Mouse (Mus musculus) intestine, embryonic 14.5 days (tissue): ENCODE data around the gene Stam. TPM values are rescaled to one million over a fixed set of nuclear protein-coding genes. Genes with fewer than 3 reads are reported as not detected.

ENCODE experiments used
- ATAC-seq: fragments of 200-750 bp; cut with Nextera tagmentation; replicated peaks from 2 replicates; pipeline ENCODE4 v1.8.0; 2017; ENCODE audit warnings: low read depth, moderate number of reproducible peaks, moderate TSS enrichment, moderate library complexity; ENCODE audit not compliant: low FRiP score, low TSS enrichment
- DNase-seq: peaks from one replicate; pipeline ENCODE4 v3.0.0-alpha.2; 2018; ENCODE audit warnings: low spot score
- H3K27ac ChIP-seq: fragments of 300-500 bp; sonication (generic); 2 replicates; pipeline ENCODE4 v1.5.1; 2014; ENCODE audit warnings: low read depth, mild to moderate bottlenecking, control low read depth
- H3K27me3 ChIP-seq: fragments of 300-500 bp; sonication (generic); replicated peaks from 2 replicates; pipeline ENCODE4 v1.6.1; 2014; ENCODE audit warnings: low read length, control low read depth; ENCODE audit not compliant: control insufficient read depth, insufficient read depth
- H3K36me3 ChIP-seq: fragments of 300-500 bp; sonication (generic); 2 replicates; pipeline ENCODE4 v1.6.1; 2014; ENCODE audit warnings: low read length, control low read depth; ENCODE audit not compliant: control insufficient read depth, insufficient read depth
- H3K4me1 ChIP-seq: fragments of 300-500 bp; sonication (generic); replicated peaks from 2 replicates; pipeline ENCODE4 v1.6.1; 2014; ENCODE audit warnings: low read length, control low read depth, mixed read lengths; ENCODE audit not compliant: control insufficient read depth, insufficient read depth
- H3K4me2 ChIP-seq: fragments of 300-500 bp; sonication (generic); 2 replicates; pipeline ENCODE4 v1.6.1; 2014; ENCODE audit warnings: low read length
- H3K4me3 ChIP-seq: fragments of 300-500 bp; sonication (generic); 2 replicates; pipeline ENCODE4 v1.5.1; 2014; ENCODE audit warnings: low read depth, low read length, control low read depth, mixed read lengths
- H3K9ac ChIP-seq: fragments of 300-500 bp; sonication (generic); 2 replicates; pipeline ENCODE4 v1.6.1; 2014; ENCODE audit warnings: mild to moderate bottlenecking, low read length
- H3K9me3 ChIP-seq: fragments of 300-500 bp; sonication (generic); 2 replicates; pipeline ENCODE4 v1.6.1; 2016; ENCODE audit warnings: low read length, control low read depth; ENCODE audit not compliant: control insufficient read depth
- WGBS: fragments of 180-500 bp; shearing (Covaris S2); extraction: QIAGEN DNeasy Blood & Tissue Kit; methylation state at CpG from one replicate; pipeline ENCODE4 v1.1.7; 2014; 5-methylcytosine and 5-hydroxymethylcytosine counted together
- polyA plus RNA-seq: library from polyadenylated mRNA; unstranded; fragments of >200 nt; fragmentation: Nextera tagmentation; extraction: Ambion mirVana; gene quantifications from 2 replicates; pipeline ENCODE4 v1.2.1, GENCODE M21; 2014

Stam gene
- polyA plus RNA-seq, 1 experiment from 2014 or later = 68.4 TPM

DNA sequence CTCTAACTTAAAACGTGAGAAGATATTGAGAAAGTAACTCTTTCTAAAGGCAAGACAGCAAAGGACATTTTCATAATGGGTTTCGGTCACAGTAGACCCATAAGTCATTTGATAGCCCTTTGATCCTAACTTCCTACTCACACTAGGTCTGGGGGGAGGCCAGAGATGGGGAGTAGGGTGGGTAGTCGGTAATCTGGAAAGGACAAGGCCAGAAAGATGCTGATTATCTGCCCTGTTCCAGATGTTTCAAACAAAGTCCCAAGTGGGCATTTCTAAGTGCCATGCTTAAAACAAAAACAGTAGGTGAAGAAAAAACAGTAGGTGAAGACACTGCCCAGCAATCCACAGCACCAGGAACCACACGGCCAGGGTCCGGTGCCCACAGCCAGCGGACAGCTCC lies 19.2 kb upstream of the Stam start:
- peak overlapping the region; percentile 65 for H3K4me3 ChIP-seq
- H3K27me3 ChIP-seq = no peaks in the 10 kb centered on the region
- H3K4me2 ChIP-seq = peak overlapping the region; percentile 67
- 4% methylated on average over 6 of the region's 6 CpGs for WGBS
- H3K4me1 ChIP-seq = no peaks in the 10 kb centered on the region
- peak; percentile 10; the same call in 1 of the 2 replicates for ATAC-seq
- H3K9me3 ChIP-seq = no peaks in the 10 kb centered on the region
- no peak for DNase-seq
- H3K27ac ChIP-seq = peak overlapping the region; percentile 87
- no peaks in the 10 kb centered on the region for H3K36me3 ChIP-seq
- H3K9ac ChIP-seq = peak overlapping the region; percentile 68

DNA sequence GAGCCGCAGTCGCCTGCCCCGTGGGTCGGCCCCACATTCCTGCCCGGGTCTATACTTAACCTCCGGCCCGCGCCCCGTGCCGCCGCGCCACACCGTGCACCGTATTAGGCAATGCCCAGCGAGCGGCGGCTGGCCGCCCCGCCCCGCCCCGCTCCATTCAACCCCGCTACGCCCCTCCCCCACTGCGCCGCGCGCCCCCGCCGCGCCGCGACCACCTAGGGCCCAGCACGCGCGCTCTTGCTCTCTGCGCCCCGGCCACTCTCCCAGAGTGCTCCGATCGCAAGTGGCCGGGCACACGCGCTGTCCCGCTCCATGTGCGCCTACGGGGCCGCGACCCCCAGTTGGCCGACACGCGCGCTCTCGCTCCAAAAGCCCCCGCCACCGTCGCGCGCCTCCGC lies 18.7 kb upstream of the Stam start:
- H3K27ac ChIP-seq = peak overlapping the region; percentile 87
- no peaks in the 10 kb centered on the region for H3K4me1 ChIP-seq
- ATAC-seq (peak; percentile 90), DNase-seq (peak; percentile 87)
- H3K4me2 ChIP-seq = peak overlapping the region; percentile 67
- peak overlapping the region; percentile 68 for H3K9ac ChIP-seq
- H3K9me3 ChIP-seq = no peaks in the 10 kb centered on the region
- H3K27me3 ChIP-seq = no peaks in the 10 kb centered on the region
- peak overlapping the region; percentile 65 for H3K4me3 ChIP-seq
- WGBS = under 1% methylated on average over 45 of the region's 58 CpGs
- no peaks in the 10 kb centered on the region for H3K36me3 ChIP-seq

DNA sequence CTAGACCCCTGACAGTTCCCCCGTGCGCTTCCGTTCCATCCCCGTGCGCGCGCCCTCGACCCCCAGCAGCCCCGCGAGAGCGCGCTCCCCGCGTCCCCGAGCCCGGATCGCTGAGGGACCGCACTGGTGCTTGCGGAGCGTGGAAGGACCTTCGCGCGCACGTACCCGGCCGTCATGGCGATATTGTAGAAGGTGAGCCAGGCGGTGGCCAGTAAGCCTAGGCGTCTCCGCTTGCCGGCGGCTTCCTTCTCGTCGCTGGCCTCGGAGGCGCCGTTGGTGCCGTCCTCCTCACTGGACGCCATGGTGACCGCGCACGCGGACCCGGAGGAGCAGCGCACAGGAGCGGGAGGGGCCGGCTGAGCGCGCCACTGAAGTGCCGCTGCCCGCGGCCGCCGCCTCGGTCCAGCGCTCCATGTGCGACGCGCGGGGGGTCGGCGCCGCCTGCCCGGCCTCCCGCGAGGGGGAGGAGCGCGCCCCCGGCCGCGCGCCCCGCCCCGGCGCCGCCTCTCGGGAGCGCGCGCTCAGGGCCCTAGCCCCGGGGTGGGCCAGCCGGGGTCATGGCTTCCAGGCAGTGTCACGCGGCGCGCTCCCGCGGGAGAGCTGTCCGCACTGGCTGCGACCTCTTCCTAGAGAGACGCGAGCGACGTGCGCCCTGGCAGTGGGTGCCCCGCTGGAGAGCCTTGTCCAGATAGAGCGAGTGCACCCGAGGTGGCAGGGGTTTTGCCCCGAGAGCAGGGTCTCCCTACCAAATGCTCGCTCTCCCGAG lies 18.1 kb upstream of the Stam start, which contains the start of gene Hacd1:
Gene Hacd1, minus strand, starts transcription at position 570 of the 766 bp plus-strand sequence.
- DNase-seq (peak; percentile 93), ATAC-seq (peak; percentile 89)
- peak within 1 kb of the TSS; percentile 68 for H3K9ac ChIP-seq
- H3K27me3 ChIP-seq = no peaks in the 10 kb centered on the region
- peak within 1 kb of the TSS; percentile 87 for H3K27ac ChIP-seq
- H3K4me3 ChIP-seq = peak within 1 kb of the TSS; percentile 65
- no peaks in the 10 kb centered on the region for H3K36me3 ChIP-seq
- H3K4me2 ChIP-seq = peak within 1 kb of the TSS; percentile 67
- no peaks in the 10 kb centered on the region for H3K9me3 ChIP-seq
- 1% methylated on average over 69 of the region's 101 CpGs for WGBS
- no peaks in the 10 kb centered on the region for H3K4me1 ChIP-seq

DNA sequence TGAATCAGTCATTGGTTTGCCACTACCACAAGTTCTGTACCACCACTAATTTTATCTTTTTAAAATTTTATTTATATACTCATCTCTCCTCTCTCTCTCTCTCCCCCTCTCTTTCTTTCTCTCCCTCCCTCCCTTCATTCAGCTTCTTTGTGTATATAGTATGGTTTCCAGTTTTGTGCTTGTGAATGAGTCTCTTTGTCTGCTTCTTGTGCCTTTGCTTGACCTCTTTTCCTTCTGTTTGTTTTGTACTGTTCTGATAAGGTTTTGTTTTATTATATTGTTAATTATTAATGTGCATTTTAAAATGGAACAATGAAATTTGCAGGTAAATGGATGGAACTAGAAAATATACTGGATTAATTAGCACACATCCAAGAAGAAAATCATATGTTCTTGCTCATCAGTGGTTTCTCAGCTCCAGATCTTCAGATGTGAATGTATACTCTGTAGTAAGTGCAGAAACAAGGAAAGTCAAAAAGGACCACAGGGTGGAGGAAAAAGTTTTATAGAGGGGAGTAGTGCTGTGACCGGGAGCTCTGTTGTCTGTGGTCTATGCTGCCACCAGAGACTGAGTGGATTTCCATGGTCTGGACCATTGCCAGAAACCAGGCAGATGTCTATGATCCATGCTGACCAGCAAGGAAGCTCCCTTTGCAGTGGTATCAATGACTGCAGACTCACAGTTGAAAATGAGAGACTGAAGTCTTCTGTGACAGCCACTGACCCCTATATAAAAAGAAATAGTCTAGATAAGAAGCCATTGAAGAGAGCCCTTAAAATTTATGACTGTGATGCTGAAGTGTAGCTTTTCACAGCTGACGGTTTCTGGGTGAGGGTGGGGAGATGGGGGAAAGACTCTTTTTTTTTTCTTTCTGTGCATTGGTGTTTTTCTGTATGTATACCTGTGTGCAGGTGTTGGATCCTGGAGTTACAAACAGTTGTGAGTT lies 7.9 kb upstream of the Stam start:
- Histone ChIP-seq H3K4me2 (0 out of 2 replicates have a peak overlapping the region, but pooled peaks have one; percentile 5), H3K27me3 (no peaks in the 10 kb centered on the region), H3K9me3 (no peaks in the 10 kb centered on the region), H3K4me1 (no peaks in the 10 kb centered on the region), H3K36me3 (no peaks in the 10 kb centered on the region), H3K4me3 (no peak overlapping the region), H3K9ac (no peak overlapping the region), H3K27ac (no peak overlapping the region)
- WGBS = 38% methylated on average over 2 of the region's 2 CpGs
- peak; percentile 82 for ATAC-seq
- DNase-seq = no peak

DNA sequence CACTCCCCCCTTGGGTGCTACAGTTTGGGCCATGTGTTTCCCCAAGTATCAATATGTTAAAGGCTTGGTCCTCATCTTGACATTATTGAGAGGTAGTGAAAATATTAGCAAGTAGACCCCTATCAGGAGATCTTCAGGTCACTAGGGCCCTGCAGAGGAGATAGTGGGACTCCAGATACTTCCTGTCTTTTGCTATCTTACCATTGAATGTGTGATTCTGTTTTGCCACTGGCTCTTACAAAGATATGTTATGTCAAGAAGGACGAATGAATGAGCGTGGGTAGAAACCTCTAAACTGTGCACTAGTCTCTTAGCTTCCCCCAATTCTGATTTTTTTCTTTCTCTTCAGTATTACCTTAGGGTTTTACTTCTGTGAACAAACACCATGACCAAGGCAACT lies 4.9 kb upstream of the Stam start:
- no peaks in the 10 kb centered on the region for H3K36me3 ChIP-seq
- no peak for DNase-seq
- H3K9me3 ChIP-seq = no peaks in the 10 kb centered on the region
- no peaks in the 10 kb centered on the region for H3K27me3 ChIP-seq
- H3K4me3 ChIP-seq = no peak overlapping the region
- 86% methylated on average over 2 of the region's 2 CpGs for WGBS
- no peak overlapping the region for H3K27ac ChIP-seq
- H3K9ac ChIP-seq = no peak overlapping the region
- no peak for ATAC-seq
- H3K4me1 ChIP-seq = 0 out of 2 replicates have a peak, but pooled peaks cover 4% of the 10 kb centered on the region
- H3K4me2 ChIP-seq = no peak overlapping the region

DNA sequence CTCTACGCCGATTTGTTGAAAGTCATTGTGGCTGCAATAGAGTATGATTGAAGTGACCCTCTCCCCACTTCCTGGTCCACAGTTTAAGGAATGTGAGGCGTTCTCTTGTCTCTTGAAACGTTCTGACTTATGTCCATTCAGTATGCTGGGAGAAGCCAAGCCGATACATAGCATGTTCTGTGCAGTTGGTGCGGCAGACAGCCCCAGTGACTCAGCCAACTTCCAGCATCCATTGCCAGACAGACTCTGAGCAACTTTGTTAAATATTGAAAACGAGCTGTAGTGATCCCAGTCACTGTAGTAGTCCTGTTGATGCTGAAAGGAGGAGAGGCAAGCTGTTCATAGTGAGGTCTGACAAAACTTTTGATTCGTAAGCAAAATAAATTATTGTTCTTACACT lies 3.4 kb upstream of the Stam start:
- 78% methylated on average over 8 of the region's 8 CpGs for WGBS
- Histone ChIP-seq H3K4me3 (no peak overlapping the region), H3K9ac (no peak overlapping the region), H3K9me3 (no peaks in the 10 kb centered on the region), H3K4me2 (no peak overlapping the region), H3K36me3 (no peaks in the 10 kb centered on the region), H3K4me1 (peaks cover 4% of the 10 kb centered on the region; the same call in 1 of the 2 replicates), H3K27me3 (no peaks in the 10 kb centered on the region), H3K27ac (no peak overlapping the region)
- ATAC-seq (no peak), DNase-seq (no peak)

DNA sequence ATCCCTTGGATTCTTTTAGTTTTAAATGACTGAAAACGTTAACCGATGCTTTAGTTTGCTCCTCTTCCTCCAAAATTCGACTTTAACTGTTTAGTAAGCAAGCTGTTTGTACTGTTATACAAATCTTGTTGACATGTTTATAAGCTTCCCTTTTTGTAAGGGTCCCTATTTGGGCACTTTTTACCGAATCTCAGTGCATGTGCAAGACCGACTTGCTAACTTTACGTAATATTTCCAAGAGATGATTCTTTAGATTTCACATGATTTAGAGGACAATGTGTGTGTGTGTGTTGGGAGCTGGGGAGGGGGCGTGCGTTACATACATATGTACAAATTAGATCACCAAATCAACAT lies 913 bp upstream of the Stam start:
- no peaks in the 10 kb centered on the region for H3K36me3 ChIP-seq
- no peak for ATAC-seq

DNA sequence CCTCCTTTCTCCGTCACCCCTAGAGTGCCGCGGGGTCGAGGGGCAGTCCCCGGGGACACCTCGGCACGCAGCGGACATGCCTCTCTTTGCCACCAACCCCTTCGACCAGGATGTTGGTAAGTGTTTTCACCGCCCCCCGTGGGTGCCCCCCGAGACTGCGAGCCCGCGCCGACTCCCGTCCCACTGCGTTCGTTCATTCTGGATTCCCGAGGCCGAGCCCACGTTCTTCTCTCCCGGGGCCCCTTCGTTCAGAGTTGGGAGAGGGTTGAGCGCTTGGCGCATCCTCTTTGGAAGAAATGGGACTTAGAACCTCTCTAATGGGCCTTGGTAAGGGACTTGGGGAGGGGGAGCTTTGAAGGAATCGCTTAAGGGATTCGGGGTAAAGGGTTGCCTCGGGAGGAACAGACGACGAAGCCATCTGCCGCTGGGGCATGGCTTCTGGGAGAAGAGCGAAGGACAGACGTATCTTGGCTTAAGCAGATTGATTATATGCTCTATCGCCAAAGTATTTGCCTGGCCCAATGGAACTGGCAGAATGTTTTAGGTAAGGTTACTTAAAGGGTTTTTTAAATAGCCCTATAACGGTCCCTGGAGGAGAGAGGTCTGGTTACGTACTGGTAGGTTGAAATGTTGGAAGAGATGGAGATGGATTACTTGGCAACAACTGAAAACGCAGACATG lies 463 bp downstream of the Stam start:
- DNase-seq = no peak
- H3K4me2 ChIP-seq = peak overlapping the region; percentile 72
- H3K9ac ChIP-seq = peak overlapping the region; percentile 97
- H3K4me1 ChIP-seq = peaks cover 12% of the 10 kb centered on the region
- no peak; the same call in 1 of the 2 replicates for ATAC-seq
- H3K36me3 ChIP-seq = no peaks in the 10 kb centered on the region
- H3K27me3 ChIP-seq = no peaks in the 10 kb centered on the region
- H3K4me3 ChIP-seq = peak overlapping the region; percentile 95
- WGBS = 1% methylated on average over 30 of the region's 38 CpGs
- peak overlapping the region; percentile 98 for H3K27ac ChIP-seq
- H3K9me3 ChIP-seq = no peaks in the 10 kb centered on the region

More for the DNA sequence above, 913 bp upstream of the Stam start:
- 10% methylated on average over 8 of the region's 8 CpGs for WGBS
- no peaks in the 10 kb centered on the region for H3K27me3 ChIP-seq
- peak overlapping the region; percentile 72 for H3K4me2 ChIP-seq
- H3K27ac ChIP-seq = peak overlapping the region; percentile 98
- peak overlapping the region; percentile 97 for H3K9ac ChIP-seq
- no peaks in the 10 kb centered on the region for H3K9me3 ChIP-seq
- no peak for DNase-seq
- peak overlapping the region; percentile 95 for H3K4me3 ChIP-seq
- peaks cover 12% of the 10 kb centered on the region for H3K4me1 ChIP-seq
